Mouse (Mus musculus) CH12.LX (cell line): ENCODE data around the gene Aco1. TPM values are rescaled to one million over a fixed set of nuclear protein-coding genes. Genes with fewer than 3 reads are reported as not detected.

ENCODE experiments used
- DNase-seq: peaks from one replicate; pipeline ENCODE4 v3.0.0-alpha.2; 2013; ENCODE audit errors: extremely low read depth
- H3K27ac ChIP-seq: 2 replicates; pipeline ENCODE4 v1.5.1; 2012; ENCODE audit warnings: low read depth, mild to moderate bottlenecking, control low read depth, moderate library complexity; ENCODE audit not compliant: insufficient read depth
- H3K27me3 ChIP-seq: replicated peaks from 2 replicates; pipeline ENCODE3; 2012; ENCODE audit warnings: inconsistent platforms
- H3K36me3 ChIP-seq, 2 experiments: replicated peaks in 1 of 2; 2 replicates each; pipeline versions ENCODE3 to v1.6.1; 2012; ENCODE audit warnings: inconsistent platforms in 1 of 2, low read length in 1 of 2, mild to moderate bottlenecking in 1 of 2, mixed read lengths in 1 of 2, moderate library complexity in 1 of 2; ENCODE audit not compliant: control insufficient read depth in 1 of 2, insufficient read depth in 1 of 2
- H3K4me1 ChIP-seq, 2 experiments: 2 replicates each; pipeline ENCODE4 v1.6.1; 2012; ENCODE audit warnings: inconsistent platforms in 1 of 2, moderate library complexity in 1 of 2; ENCODE audit not compliant: insufficient read depth in 2 of 2, control insufficient read depth in 1 of 2
- H3K4me2 ChIP-seq: 2 replicates; pipeline ENCODE4 v1.6.1; 2012; ENCODE audit warnings: low read depth, mild to moderate bottlenecking, control low read depth; ENCODE audit not compliant: poor library complexity, insufficient read depth, severe bottlenecking
- H3K4me3 ChIP-seq, 3 experiments: fragments of 150-350 bp in 1 of 3; sonication (generic) in 1 of 3; replicated peaks in 1 of 3; 2 replicates each; pipeline versions ENCODE3 to v1.5.1; 2011 to 2012; ENCODE audit warnings: low read depth in 2 of 3, low read length in 2 of 3, mild to moderate bottlenecking in 2 of 3, moderate library complexity in 2 of 3, control low read depth in 1 of 3, improper control_type of control experiment in 1 of 3, inconsistent platforms in 1 of 3, mixed read lengths in 1 of 3; ENCODE audit not compliant: poor library complexity in 1 of 3
- H3K79me2 ChIP-seq: replicated peaks from 2 replicates; pipeline ENCODE4 v1.6.1; 2012; ENCODE audit warnings: mild to moderate bottlenecking, moderate library complexity; ENCODE audit not compliant: control insufficient read depth, poor library complexity, insufficient read depth, severe bottlenecking; ENCODE audit errors: extremely low read depth
- H3K9ac ChIP-seq: 2 replicates; pipeline ENCODE4 v1.6.1; 2012; ENCODE audit warnings: low read depth, mild to moderate bottlenecking, control low read depth, moderate library complexity; ENCODE audit not compliant: insufficient read depth
- H3K9me3 ChIP-seq: replicated peaks from 2 replicates; pipeline ENCODE3; 2012; ENCODE audit warnings: low read length, inconsistent platforms, mixed read lengths
- BHLHE40 ChIP-seq: IDR thresholded peaks from 2 replicates; pipeline ENCODE4 v1.6.1; 2011; ENCODE audit warnings: mild to moderate bottlenecking, low read depth, low read length, improper control_type of control experiment
- CHD1 ChIP-seq: IDR thresholded peaks from 2 replicates; pipeline ENCODE4 v1.6.1; 2012; ENCODE audit warnings: low read depth, low read length, improper control_type of control experiment, inconsistent platforms
- ELF1 ChIP-seq: IDR thresholded peaks from 2 replicates; pipeline ENCODE4 v1.6.1; 2014; ENCODE audit warnings: low read depth, mild to moderate bottlenecking, inconsistent platforms, low read length, improper control_type of control experiment
- IRF4 ChIP-seq: IDR thresholded peaks from 2 replicates; pipeline ENCODE4 v1.6.1; 2014; ENCODE audit warnings: low read depth, mild to moderate bottlenecking, inconsistent platforms, low read length, improper control_type of control experiment
- MXI1 ChIP-seq: IDR thresholded peaks from 2 replicates; pipeline ENCODE4 v1.6.1; 2011; ENCODE audit warnings: mild to moderate bottlenecking, low read depth, low read length, improper control_type of control experiment
- MYC ChIP-seq: IDR thresholded peaks from 2 replicates; pipeline ENCODE4 v1.6.1; 2011; ENCODE audit warnings: low read depth, mild to moderate bottlenecking, improper control_type of control experiment, low read length
- NELFE ChIP-seq: IDR thresholded peaks from 2 replicates; pipeline ENCODE4 v1.6.1; 2011; ENCODE audit warnings: low read depth, low read length, improper control_type of control experiment
- NRF1 ChIP-seq: IDR thresholded peaks from 2 replicates; pipeline ENCODE4 v1.6.1; 2014; ENCODE audit warnings: low read depth, mild to moderate bottlenecking, inconsistent platforms, low read length, improper control_type of control experiment, moderate library complexity
- PAX5 ChIP-seq: IDR thresholded peaks from 2 replicates; pipeline ENCODE4 v1.6.1; 2012; ENCODE audit warnings: low read length, inconsistent platforms, mixed read lengths
- SIN3A ChIP-seq: IDR thresholded peaks from 2 replicates; pipeline ENCODE4 v1.6.1; 2012; ENCODE audit warnings: low read length, improper control_type of control experiment, inconsistent platforms
- UBTF ChIP-seq: IDR thresholded peaks from 2 replicates; pipeline ENCODE4 v1.6.1; 2012; ENCODE audit warnings: low read depth, mild to moderate bottlenecking, inconsistent platforms, low read length, improper control_type of control experiment, moderate library complexity
- USF2 ChIP-seq: conservative IDR thresholded peaks from 2 replicates; pipeline ENCODE4 v1.6.1; 2011; ENCODE audit warnings: low read depth, low read length, improper control_type of control experiment
- ZC3H11A ChIP-seq: IDR thresholded peaks from 2 replicates; pipeline ENCODE4 v1.6.1; 2012; ENCODE audit warnings: low read depth, mild to moderate bottlenecking, inconsistent platforms, low read length, improper control_type of control experiment
- ZMIZ1 ChIP-seq: IDR thresholded peaks from 2 replicates; pipeline ENCODE4 v1.6.1; 2012; ENCODE audit warnings: low read depth, mild to moderate bottlenecking, inconsistent platforms, low read length, improper control_type of control experiment
- dilution Hi-C: fragments of 300-500 bp; cut with MboI; formaldehyde crosslinking; loops from 2 replicates; pipeline ENCODE4 v1.14.3; 2020; ENCODE audit warnings: low sequenced_read_pairs; ENCODE audit not compliant: extremely low pct_unique_long_range_greater_than_20kb, extremely low pct_ligation_motif_present
- in situ Hi-C: fragments of 300-500 bp; cut with MboI; formaldehyde crosslinking; loops from 3 replicates; pipeline ENCODE4 v1.14.3; 2019; ENCODE audit warnings: low sequenced_read_pairs, low pct_ligation_motif_present, low pct_unique_long_range_greater_than_20kb, mixed read lengths
- polyA plus RNA-seq: library from polyadenylated mRNA; unstranded; fragments of >175 nt; gene quantifications from 2 replicates; pipeline ENCODE4 v1.2.1, GENCODE M21; 2012; ENCODE audit warnings: low read depth; ENCODE audit not compliant: insufficient read length
- total RNA-seq, 2 experiments: library from RNA; depleted of rRNA; stranded (reverse); fragments of 300-350 nt in 1 of 2; fragments of >200 nt in 1 of 2; gene quantifications; 2 replicates each; pipeline ENCODE4 v1.2.3; 2012 to 2014

Aco1 gene
- total and polyA plus RNA-seq, 3 experiments: 23.2 to 27.1 (median 24.8) TPM

DNA sequence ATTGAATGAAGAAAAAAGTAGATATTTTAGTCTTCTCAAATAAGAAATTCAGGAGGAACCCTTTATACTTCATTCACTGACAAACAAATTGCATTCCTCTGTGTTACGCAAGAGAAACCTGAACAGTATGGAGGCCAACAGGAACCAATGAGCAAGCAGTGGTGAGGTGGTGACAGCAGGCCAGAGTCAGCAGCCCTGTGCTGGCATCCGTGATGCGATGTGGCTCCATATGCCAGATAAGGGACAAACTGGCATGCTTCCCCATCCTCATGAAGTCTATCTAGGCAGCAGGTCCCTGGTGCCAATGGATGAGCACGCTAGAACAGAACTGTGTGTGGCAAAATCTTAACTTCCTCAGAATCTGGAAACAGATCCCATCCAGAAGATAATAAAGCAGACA, 6.4 kb upstream of the Aco1 start:
- no peak for DNase-seq
- Histone ChIP-seq H3K79me2 (no peaks in the 10 kb centered on the region), H3K4me1 (peaks cover 0 to 7% of the 10 kb centered on the region in 2 experiments; a peak in 2 of 4 replicates), H3K9ac (no peak overlapping the region), H3K27ac (no peak overlapping the region), H3K9me3 (no peaks in the 10 kb centered on the region), H3K27me3 (no peaks in the 10 kb centered on the region), H3K36me3 (no peaks in the 10 kb centered on the region), H3K4me3 (no peak overlapping the region), H3K4me2 (no peak overlapping the region)
- dilution Hi-C loops: no loop called here
- TF ChIP-seq ZMIZ1 (no peak), CHD1 (no peak), ZC3H11A (no peak), MXI1 (no peak), MYC (no peak), NRF1 (no peak), PAX5 (no peak), BHLHE40 (no peak), ELF1 (no peak), NELFE (no peak)
- in situ Hi-C loops: loop anchor here (25.0 kb wide), 1 partner anchor 551 kb away; no protein-coding TSS in a partner anchor

DNA sequence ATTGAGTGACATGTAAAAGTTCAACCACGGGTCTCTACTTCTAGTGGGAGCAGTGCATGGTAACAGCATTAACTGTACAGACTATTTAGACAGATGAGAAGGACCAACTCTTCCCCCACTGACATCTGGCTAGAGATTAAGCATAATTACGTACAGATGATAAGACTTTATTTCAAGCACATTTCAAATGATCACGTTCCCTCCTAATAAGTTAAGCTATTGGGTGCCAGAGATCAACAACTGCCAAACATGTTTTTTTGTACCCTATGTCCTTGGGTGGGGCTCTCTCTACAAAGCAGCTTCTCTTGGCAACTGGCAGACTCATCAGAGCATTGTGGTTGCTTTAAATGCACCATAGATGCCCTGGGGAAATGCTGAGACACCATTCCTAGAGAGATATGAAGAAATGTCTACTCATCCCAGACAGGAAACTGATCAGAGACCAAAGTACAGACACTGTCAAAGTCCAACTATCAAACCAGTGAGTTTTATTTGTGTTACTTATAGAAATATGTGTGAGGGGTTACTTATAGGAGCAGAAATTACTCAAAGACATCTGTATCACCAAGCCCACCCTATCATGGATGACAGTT, 3.1 kb upstream of the Aco1 start:
- dilution Hi-C loops: no loop called here
- Histone ChIP-seq H3K4me3 (no peak overlapping the region), H3K9ac (no peak overlapping the region), H3K36me3 (no peaks in the 10 kb centered on the region), H3K27ac (no peak overlapping the region), H3K79me2 (no peaks in the 10 kb centered on the region), H3K4me2 (no peak overlapping the region), H3K27me3 (no peaks in the 10 kb centered on the region), H3K9me3 (no peaks in the 10 kb centered on the region), H3K4me1 (peaks cover 5 to 22% of the 10 kb centered on the region in 2 experiments)
- TF ChIP-seq USF2: no peak
- DNase-seq: no peak
- in situ Hi-C loops: loop anchor here (10.0 to 25.0 kb wide), 2 partner anchors 145 to 548 kb away; no protein-coding TSS in a partner anchor

DNA sequence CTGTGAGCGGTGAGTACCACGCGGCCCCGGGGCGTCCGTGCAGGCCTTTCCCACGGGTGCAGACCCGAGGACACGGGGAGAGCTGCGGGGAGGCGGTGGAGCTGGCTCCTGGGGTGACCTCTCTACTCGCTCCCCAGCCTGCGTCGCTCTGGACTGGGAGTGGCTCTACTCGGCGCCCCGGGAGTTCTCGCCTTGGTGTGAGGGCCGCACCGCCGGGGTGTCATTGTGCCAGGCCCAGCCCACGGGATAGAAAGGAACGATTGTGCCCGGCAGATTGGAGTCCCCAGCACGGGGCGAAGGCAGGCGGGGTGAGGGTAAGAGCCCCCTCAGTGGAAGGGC, 621 bp downstream of the Aco1 start:
- TF ChIP-seq SIN3A (0 out of 2 replicates have a peak, but pooled peaks have one; percentile 17), UBTF (0 out of 2 replicates have a peak, but pooled peaks have one; percentile 61), MXI1 (peak; percentile 77; the same call in 1 of the 2 replicates), IRF4 (no peak)
- Histone ChIP-seq H3K4me1 (peaks cover 5 to 33% of the 10 kb centered on the region in 2 experiments), H3K79me2 (no peaks in the 10 kb centered on the region; the same call in 1 of the 2 replicates), H3K9me3 (no peaks in the 10 kb centered on the region), H3K27ac (no peak overlapping the region), H3K27me3 (no peaks in the 10 kb centered on the region), H3K4me2 (peak overlapping the region; percentile 71), H3K4me3 (peak overlapping the region; percentile 68 to 98 (median 88)), H3K36me3 (peaks cover 0 to 7% of the 10 kb centered on the region in 2 experiments), H3K9ac (peak overlapping the region; percentile 72)
- DNase-seq: no peak
- in situ Hi-C loops (loop anchor here (10.0 to 25.0 kb wide), 2 partner anchors 141 to 544 kb away; no protein-coding TSS in a partner anchor), dilution Hi-C loops (no loop called here)
